Mouse (Mus musculus) kidney, postnatal 25 days (tissue): Measurements from ENCODE around the gene Vmn2r28.
"Not testable (repeated sequence)": the region's sequence is repeated elsewhere in the genome, so short reads cannot be mapped to it uniquely, and the experiment has no call there.

Experiments
- DNase-seq, 2 experiments: peaks; one replicate each; pipeline ENCODE4 v3.0.0; 2021; ENCODE audit warnings: mixed read lengths in 2 of 2

The Vmn2r28 gene

GRCm38 (mm10) chr7:5493856-5494255 lies at the start of gene Vmn2r28:
Gene Vmn2r28, minus strand, starts transcription at chr7:5493956.
- not testable (repeated sequence) for DNase-seq

- not testable (repeated sequence) for DNase-seq
These were observed 47.1 kb upstream of the Vmn2r28 start for GRCm38 (mm10) chr7:5540770-5541436.

- DNase-seq = no peak
These were observed 37.1 kb downstream of the Vmn2r28 start, which contains the start of gene Vmn1r59 for GRCm38 (mm10) chr7:5456674-5457073. Gene Vmn1r59, minus strand, starts transcription at chr7:5456774.

GRCm38 (mm10) chr7:5454011-5454410 lies 39.7 kb downstream of the Vmn2r28 start:
- DNase-seq = not testable (repeated sequence)

GRCm38 (mm10) chr7:5448627-5449026 lies 45.1 kb downstream of the Vmn2r28 start:
- DNase-seq = no peak
